Comparison of ENCODE assay signal across 8 mouse cellular contexts in genomic region chr17:29488257-29488977, GRCm38 (mm10). TPM values are rescaled to one million over a fixed set of nuclear protein-coding genes. Genes with fewer than 3 reads are reported as not detected.
DNase-seq lines count a peak whose midpoint lies in the region; ATAC-seq and TF ChIP-seq lines count a peak whose summit lies in the region.

No protein-coding gene starts in this region.

- H3K9ac ChIP-seq in hindbrain, embryonic 15.5 days = no peak overlapping the region
- H3K9ac ChIP-seq in hindbrain, embryonic 16.5 days (ENCODE audit: low read depth, low read length) = no peak overlapping the region
- H3K9ac ChIP-seq in MEL (ENCODE audit: control insufficient read depth, low read depth, low read length, poor library complexity, severe bottlenecking) = peak overlapping the region; percentile 39
- no peak overlapping the region for H3K9ac ChIP-seq in embryonic facial prominence, embryonic 13.5 days
- H3K9ac ChIP-seq in liver, embryonic 15.5 days = peak overlapping the region; percentile 89

- peak overlapping the region; percentile 85; the same call in 1 of the 2 replicates for H3K4me2 ChIP-seq in hindbrain, embryonic 15.5 days
- no peak overlapping the region; the same call in 1 of the 2 replicates for H3K4me2 ChIP-seq in hindbrain, embryonic 16.5 days (ENCODE audit: low read length)
- peak overlapping the region; percentile 78; the same call in 1 of the 2 replicates for H3K4me2 ChIP-seq in embryonic facial prominence, embryonic 13.5 days
- H3K4me2 ChIP-seq in liver, embryonic 15.5 days = peak overlapping the region; percentile 91

- no peak for TF ChIP-seq EP300 in MEL (IDR thresholded peaks at IDR 0.05; ENCODE audit: low read depth in 1 of 2, low read length in 2 of 2)

- no peak for TF ChIP-seq CTCF in MEL (IDR thresholded peaks at IDR 0.05 in 2 of 3, conservative IDR thresholded peaks at IDR 0.05 in 1 of 3; ENCODE audit: control insufficient read depth in 1 of 3, insufficient read depth in 1 of 3, low read depth in 2 of 3, low read length in 3 of 3, poor library complexity in 1 of 3, severe bottlenecking in 1 of 3)

- no peaks in the 10 kb centered on the region for H3K9me3 ChIP-seq in hindbrain, embryonic 15.5 days
- H3K9me3 ChIP-seq in hindbrain, embryonic 16.5 days (ENCODE audit: control insufficient read depth, low read length) = no peaks in the 10 kb centered on the region
- H3K9me3 ChIP-seq in MEL (replicated peaks; ENCODE audit: insufficient read depth, low read length) = no peaks in the 10 kb centered on the region
- no peaks in the 10 kb centered on the region for H3K9me3 ChIP-seq in embryonic facial prominence, embryonic 13.5 days
- no peaks in the 10 kb centered on the region for H3K9me3 ChIP-seq in liver, embryonic 15.5 days (replicated peaks)

- H3K36me3 ChIP-seq in hindbrain, embryonic 15.5 days = no peaks in the 10 kb centered on the region
- H3K36me3 ChIP-seq in hindbrain, embryonic 16.5 days (ENCODE audit: control insufficient read depth, insufficient read depth, low read length) = no peaks in the 10 kb centered on the region
- H3K36me3 ChIP-seq in MEL (ENCODE audit: control insufficient read depth in 1 of 2, insufficient read depth in 2 of 2, low read length in 2 of 2) = peaks cover 0 to 13% of the 10 kb centered on the region in 2 experiments; a peak in 2 of 4 replicates
- H3K36me3 ChIP-seq in embryonic facial prominence, embryonic 13.5 days = peaks cover under 1% of the 10 kb centered on the region; the same call in 1 of the 2 replicates
- H3K36me3 ChIP-seq in liver, embryonic 15.5 days (replicated peaks) = peaks cover 20% of the 10 kb centered on the region

- intact Hi-C loops in left cerebral cortex, postnatal 14 days (cut with DNase I) = no loop called here

- 74% methylated on average over 8 of the region's 8 CpGs for WGBS in hindbrain, embryonic 15.5 days
- WGBS in hindbrain, embryonic 16.5 days = 75% methylated on average over 8 of the region's 8 CpGs
- WGBS in embryonic facial prominence, embryonic 13.5 days = 79% methylated on average over 8 of the region's 8 CpGs
- WGBS in liver, embryonic 15.5 days (ENCODE audit: insufficient replicate concordance) = 72% methylated on average over 8 of the region's 8 CpGs

- peaks cover 26% of the 10 kb centered on the region for H3K79me2 ChIP-seq in MEL (ENCODE audit: control insufficient read depth, insufficient read depth, low read length, poor library complexity)

- no peaks in the 10 kb centered on the region for H3K27me3 ChIP-seq in hindbrain, embryonic 15.5 days
- no peaks in the 10 kb centered on the region for H3K27me3 ChIP-seq in hindbrain, embryonic 16.5 days (replicated peaks; ENCODE audit: control insufficient read depth, insufficient read depth, low read length)
- H3K27me3 ChIP-seq in MEL (ENCODE audit: control insufficient read depth in 1 of 2, insufficient read depth in 2 of 2, low read length in 2 of 2) = no peaks in the 10 kb centered on the region
- H3K27me3 ChIP-seq in embryonic facial prominence, embryonic 13.5 days = no peaks in the 10 kb centered on the region
- H3K27me3 ChIP-seq in liver, embryonic 15.5 days = 0 out of 2 replicates have a peak, but pooled peaks cover 4% of the 10 kb centered on the region

- peaks cover 26% of the 10 kb centered on the region for H3K4me1 ChIP-seq in hindbrain, embryonic 15.5 days (replicated peaks)
- peaks cover 8% of the 10 kb centered on the region for H3K4me1 ChIP-seq in hindbrain, embryonic 16.5 days (ENCODE audit: control insufficient read depth, insufficient read depth, low read depth, low read length)
- peaks cover 0 to 12% of the 10 kb centered on the region in 2 experiments; a peak in 1 of 4 replicates for H3K4me1 ChIP-seq in MEL (ENCODE audit: control insufficient read depth in 1 of 2, insufficient read depth in 2 of 2, low read length in 2 of 2)
- H3K4me1 ChIP-seq in embryonic facial prominence, embryonic 13.5 days = peaks cover 16% of the 10 kb centered on the region
- H3K4me1 ChIP-seq in liver, embryonic 15.5 days (replicated peaks) = peaks cover 55% of the 10 kb centered on the region

- TF ChIP-seq POLR2A in MEL (IDR thresholded peaks at IDR 0.05; ENCODE audit: control insufficient read depth in 1 of 2, insufficient read depth in 1 of 2, low read depth in 1 of 2, low read length in 2 of 2, poor library complexity in 1 of 2) = no peak

- no peak for ATAC-seq in hindbrain, embryonic 15.5 days (ENCODE audit: low FRiP score, low read depth)
- ATAC-seq in hindbrain, embryonic 16.5 days = no peak
- ATAC-seq in embryonic facial prominence, embryonic 13.5 days (ENCODE audit: insufficient number of reproducible peaks, insufficient read depth, low FRiP score, low TSS enrichment, low read depth) = no peak
- ATAC-seq in liver, embryonic 15.5 days (ENCODE audit: insufficient read depth) = no peak

- H3K27ac ChIP-seq in hindbrain, embryonic 15.5 days (replicated peaks) = no peak overlapping the region
- H3K27ac ChIP-seq in hindbrain, embryonic 16.5 days (ENCODE audit: low read depth, low read length) = no peak overlapping the region
- H3K27ac ChIP-seq in MEL (ENCODE audit: control insufficient read depth, low read depth, low read length) = peak overlapping the region; percentile 53
- H3K27ac ChIP-seq in embryonic facial prominence, embryonic 13.5 days = no peak overlapping the region
- peak overlapping the region; percentile 95 for H3K27ac ChIP-seq in liver, embryonic 15.5 days (replicated peaks)

- no peak for TF ChIP-seq RAD21 in MEL (IDR thresholded peaks at IDR 0.05; ENCODE audit: low read depth, low read length)

- no peak overlapping the region; the same call in 1 of the 2 replicates for H3K4me3 ChIP-seq in hindbrain, embryonic 15.5 days
- H3K4me3 ChIP-seq in hindbrain, embryonic 16.5 days (ENCODE audit: low read length) = no peak overlapping the region
- H3K4me3 ChIP-seq in MEL (ENCODE audit: control insufficient read depth in 1 of 2, insufficient read depth in 1 of 2, low read depth in 2 of 2, low read length in 2 of 2) = peak overlapping the region; percentile 55 to 64; a peak in 3 of 4 replicates
- no peak overlapping the region for H3K4me3 ChIP-seq in embryonic facial prominence, embryonic 13.5 days
- H3K4me3 ChIP-seq in liver, embryonic 15.5 days (replicated peaks) = peak overlapping the region; percentile 80

- DNase-seq in MEL (ENCODE audit: low read depth, low spot score) = no peak
- DNase-seq in urinary bladder, postnatal 14 days (ENCODE audit: low spot score) = no peak
- DNase-seq in adrenal gland, adult 8-10 months = no peak
- no peak for DNase-seq in left cerebral cortex, postnatal 14 days (ENCODE audit: low spot score in 2 of 2)

TF ChIP-seq in MEL, 35 proteins besides CTCF, POLR2A, EP300 and RAD21:
- TF ChIP-seq ZKSCAN1 (IDR thresholded peaks at IDR 0.05; ENCODE audit: low read depth, low read length) (no peak), MAX (IDR thresholded peaks at IDR 0.05; ENCODE audit: low read length) (0 out of 2 replicates have a peak, but pooled peaks have one; percentile 7)

RNA-seq across cellular contexts. Expression of gene Pim1, which starts 2.1 kb away (rescaled TPM):
- 8.4 and 8.9 TPM in 2 replicates for polyA plus RNA-seq in hindbrain, embryonic 15.5 days (2015; fragmentation: Nextera tagmentation; extraction: Ambion mirVana)
- 7.2 and 8.2 TPM in 2 replicates for polyA plus RNA-seq in hindbrain, embryonic 16.5 days (2015; fragmentation: Nextera tagmentation; extraction: Ambion mirVana)
- total RNA-seq in MEL (2012; rRNA removed) = 27.8 and 30.6 TPM in 2 replicates
- polyA plus RNA-seq in MEL (2012; ENCODE audit: insufficient read depth in 1 of 2, insufficient read length in 2 of 2, low read depth in 1 of 2, low replicate concordance in 2 of 2, missing spikeins in 1 of 2) = 10 to 100 TPM in 1 of 2 experiments, not detected in 1; 52.1 TPM
- 16.1 and 17.4 TPM in 2 replicates for polyA plus RNA-seq in embryonic facial prominence, embryonic 13.5 days (2015; fragmentation: Nextera tagmentation; extraction: Ambion mirVana)
- 93.3 and 93.5 TPM in 2 replicates for polyA plus RNA-seq in liver, embryonic 15.5 days (2015; fragmentation: Nextera tagmentation; extraction: Ambion mirVana)
- 100 to 1,000 TPM in 1 of 4 experiments, 10 to 100 TPM in 3; 55.1 to 168 (median 83.0) TPM for total RNA-seq in adrenal gland, adult 8-10 months (2022)
- total RNA-seq in left cerebral cortex, postnatal 14 days (2021) = 1 to 10 TPM; 3.4 to 4.2 TPM

Comparison
In these comparisons a context has a peak if more than half of its experiments do, and no peak if none do; other contexts are left out.
1. H3K27ac ChIP-seq: peak in MEL (single experiment) and liver, embryonic 15.5 days (single experiment); none in hindbrain, embryonic 15.5 days (single experiment), hindbrain, embryonic 16.5 days (single experiment) and embryonic facial prominence, embryonic 13.5 days (single experiment).
2. H3K4me3 ChIP-seq: peak in MEL (2 of 2) and liver, embryonic 15.5 days (single experiment); none in hindbrain, embryonic 15.5 days (single experiment), hindbrain, embryonic 16.5 days (single experiment) and embryonic facial prominence, embryonic 13.5 days (single experiment).
3. H3K9ac ChIP-seq: peak in MEL (single experiment) and liver, embryonic 15.5 days (single experiment); none in hindbrain, embryonic 15.5 days (single experiment), hindbrain, embryonic 16.5 days (single experiment) and embryonic facial prominence, embryonic 13.5 days (single experiment).